Mouse (Mus musculus): ENCODE data around the gene Ttpal.

Gene Ttpal

GRCm38 (mm10) chr2:163592084-163592483 lies 10.0 kb upstream of the Ttpal start:
- no peak for DNase-seq (ENCODE audit: inconsistent ontology term)

- no peak for DNase-seq (ENCODE audit: inconsistent ontology term)
These were observed 8.4 kb upstream of the Ttpal start for GRCm38 (mm10) chr2:163593636-163594282.

GRCm38 (mm10) chr2:163595119-163595518 lies 7.0 kb upstream of the Ttpal start:
- no peak for DNase-seq (ENCODE audit: inconsistent ontology term)

GRCm38 (mm10) chr2:163596057-163596872 lies 5.8 kb upstream of the Ttpal start:
- DNase-seq (ENCODE audit: inconsistent ontology term), result peak; percentile 92

GRCm38 (mm10) chr2:163596873-163597155 lies 5.3 kb upstream of the Ttpal start:
- DNase-seq (ENCODE audit: inconsistent ontology term), result no peak

GRCm38 (mm10) chr2:163597661-163598060 lies 4.5 kb upstream of the Ttpal start:
- no peak for DNase-seq (ENCODE audit: inconsistent ontology term)

GRCm38 (mm10) chr2:163599226-163599625 lies 2.9 kb upstream of the Ttpal start:
- peak; percentile 46 for DNase-seq (ENCODE audit: inconsistent ontology term)

- no peak for DNase-seq (ENCODE audit: inconsistent ontology term)
These were observed 1.0 kb upstream of the Ttpal start for GRCm38 (mm10) chr2:163601066-163601465.

GRCm38 (mm10) chr2:163601712-163602100 lies 408 bp upstream of the Ttpal start:
- DNase-seq (ENCODE audit: inconsistent ontology term), result no peak

GRCm38 (mm10) chr2:163606161-163606560 lies 4.0 kb downstream of the Ttpal start:
- no peak for DNase-seq (ENCODE audit: inconsistent ontology term)

GRCm38 (mm10) chr2:163608008-163608407 lies 5.9 kb downstream of the Ttpal start:
- no peak for DNase-seq (ENCODE audit: inconsistent ontology term)

GRCm38 (mm10) chr2:163609281-163609975 lies 7.3 kb downstream of the Ttpal start:
- DNase-seq (ENCODE audit: inconsistent ontology term), result no peak

- no peak for DNase-seq (ENCODE audit: inconsistent ontology term)
These were observed 9.1 kb downstream of the Ttpal start for GRCm38 (mm10) chr2:163611176-163611575.

GRCm38 (mm10) chr2:163613206-163613605 lies 11.1 kb downstream of the Ttpal start:
- DNase-seq (ENCODE audit: inconsistent ontology term), result no peak

- DNase-seq (ENCODE audit: inconsistent ontology term), result no peak
These were observed 11.9 kb downstream of the Ttpal start for GRCm38 (mm10) chr2:163613990-163614389.

GRCm38 (mm10) chr2:163615401-163615800 lies 13.3 kb downstream of the Ttpal start:
- no peak for DNase-seq (ENCODE audit: inconsistent ontology term)

- no peak for DNase-seq (ENCODE audit: inconsistent ontology term)
These were observed 14.0 kb downstream of the Ttpal start for GRCm38 (mm10) chr2:163615906-163616651.

- DNase-seq (ENCODE audit: inconsistent ontology term), result no peak
These were observed 14.6 kb downstream of the Ttpal start for GRCm38 (mm10) chr2:163616652-163617227.

- DNase-seq (ENCODE audit: inconsistent ontology term), result no peak
These were observed 15.2 kb downstream of the Ttpal start for GRCm38 (mm10) chr2:163617232-163617863.

GRCm38 (mm10) chr2:163617874-163618273 lies 15.8 kb downstream of the Ttpal start:
- DNase-seq (ENCODE audit: inconsistent ontology term), result no peak

GRCm38 (mm10) chr2:163620451-163620850 lies 18.3 kb downstream of the Ttpal start:
- no peak for DNase-seq (ENCODE audit: inconsistent ontology term)
